Comparison of ENCODE assay signal across 19 mouse cellular contexts in genomic region chr11:45810056-45810455, GRCm38 (mm10). TPM values are rescaled to one million over a fixed set of nuclear protein-coding genes. Genes with fewer than 3 reads are reported as not detected.
DNase-seq lines count a peak whose midpoint lies in the region; ATAC-seq and TF ChIP-seq lines count a peak whose summit lies in the region.
"Had no signal": no experiment of that assay in that cellular context is flagged by ENCODE, and none has a peak within 500 bp of the region (broad histone marks: within the 10 kb centered on the region; RNA-seq: fewer than 3 reads in every experiment).

No protein-coding gene starts in this region.

- peaks cover 46% of the 10 kb centered on the region for H3K4me1 ChIP-seq in liver, embryonic 11.5 days (replicated peaks; ENCODE audit: control insufficient read depth, insufficient read depth, low read length)
- H3K4me1 ChIP-seq in small intestine, adult 2 months (ENCODE audit: control insufficient read depth, insufficient read depth, insufficient read length, low read length), result peaks cover 22% of the 10 kb centered on the region; the same call in 1 of the 2 replicates

- no peak overlapping the region for H3K9ac ChIP-seq in liver, embryonic 11.5 days (ENCODE audit: low read depth, low read length)
- H3K9ac ChIP-seq: embryonic facial prominence, embryonic 12.5 days had no signal

- peak overlapping the region; percentile 76; the same call in 1 of the 2 replicates for H3K27ac ChIP-seq in liver, embryonic 11.5 days (ENCODE audit: low read depth, low read length)
- H3K27ac ChIP-seq in small intestine, adult 2 months (ENCODE audit: insufficient read depth, low read depth, low read length), result peak overlapping the region; percentile 90
- H3K27ac ChIP-seq: embryonic facial prominence, embryonic 12.5 days; left cerebral cortex, adult 2 months; limb, embryonic 10.5 days had no signal

- H3K4me3 ChIP-seq in liver, embryonic 11.5 days (ENCODE audit: low read depth, low read length), result no peak overlapping the region
- no peak overlapping the region for H3K4me3 ChIP-seq in small intestine, adult 2 months (ENCODE audit: low read depth, low read length)
- H3K4me3 ChIP-seq: embryonic facial prominence, embryonic 12.5 days; left cerebral cortex, adult 2 months; limb, embryonic 10.5 days had no signal

- H3K9me3 ChIP-seq in liver, embryonic 11.5 days (ENCODE audit: control insufficient read depth, low read length), result no peaks in the 10 kb centered on the region
- H3K9me3 ChIP-seq: embryonic facial prominence, embryonic 12.5 days; limb, embryonic 10.5 days had no signal

- H3K27me3 ChIP-seq in liver, embryonic 11.5 days (replicated peaks; ENCODE audit: control insufficient read depth, insufficient read depth, low read length), result no peaks in the 10 kb centered on the region
- no peaks in the 10 kb centered on the region for H3K27me3 ChIP-seq in small intestine, adult 2 months (ENCODE audit: control insufficient read depth, insufficient read depth, low read length)
- H3K27me3 ChIP-seq: embryonic facial prominence, embryonic 12.5 days had no signal

- no peak for TF ChIP-seq POLR2A in small intestine, adult 2 months (IDR thresholded peaks at IDR 0.05; ENCODE audit: low read depth, low read length)

- H3K4me2 ChIP-seq in liver, embryonic 11.5 days, result no peak overlapping the region
- H3K4me2 ChIP-seq: embryonic facial prominence, embryonic 12.5 days had no signal

- no peaks in the 10 kb centered on the region for H3K36me3 ChIP-seq in liver, embryonic 11.5 days (ENCODE audit: control insufficient read depth, insufficient read depth, low read length)
- no peaks in the 10 kb centered on the region for H3K36me3 ChIP-seq in small intestine, adult 2 months (ENCODE audit: control insufficient read depth, insufficient read depth, low read length)
- H3K36me3 ChIP-seq: embryonic facial prominence, embryonic 12.5 days; limb, embryonic 10.5 days had no signal

- DNase-seq in c-Kit-negative CD71-positive TER-119-positive erythroid progenitor cells, embryonic 14.5 days (ENCODE audit: low read depth, low spot score), result peak; percentile 27
- no peak for DNase-seq in liver, embryonic 11.5 days (ENCODE audit: low spot score)
- DNase-seq in spleen, postnatal 4 days (ENCODE audit: low spot score in 2 of 2), result no peak
- DNase-seq in layer of hippocampus, adult 11-12 months (ENCODE audit: low spot score), result no peak
- no peak for DNase-seq in urinary bladder, postnatal 25 days (ENCODE audit: low spot score)
- DNase-seq: B cell, adult 2 months; cerebellum, adult 9-10 months; kidney, postnatal 10 days; lung, adult 18-20 months; lung, postnatal 14 days; right cerebral cortex, postnatal 25 days; thymus, adult 18-20 months; thymus, postnatal 4 days had no signal

- no peak for TF ChIP-seq CTCF in small intestine, adult 2 months (IDR thresholded peaks at IDR 0.05; ENCODE audit: extremely low read depth, insufficient read length, insufficient replicate concordance, low read depth, low read length)

- 0 out of 2 replicates have a peak, but pooled peaks have one; percentile 36 for ATAC-seq in erythroblast, adult 5-6 weeks (replicated peaks; ENCODE audit: low FRiP score, poor library complexity, severe bottlenecking)
- no peak for ATAC-seq in liver, embryonic 11.5 days (replicated peaks; ENCODE audit: low FRiP score)
- ATAC-seq: forebrain, embryonic 16.5 days had no signal

- WGBS in liver, embryonic 11.5 days, result 74% methylated on average over 6 of the region's 6 CpGs
- 33% methylated on average over 6 of the region's 6 CpGs for WGBS in small intestine, adult 2 months

RNA-seq across cellular contexts. Expression of gene Clint1, which starts 41.8 kb away (rescaled TPM):
- 43.1 and 54.6 TPM in 2 replicates for total RNA-seq in erythroblast, adult 5-6 weeks (2015; ENCODE audit: low replicate concordance)
- total RNA-seq in erythroblast, adult 5-6 weeks (2017; ENCODE audit: low replicate concordance), result 37.2 and 42.1 TPM in 2 replicates
- polyA plus RNA-seq in liver, embryonic 11.5 days (2014; fragmentation: Nextera tagmentation; extraction: Ambion mirVana), result 102 and 113 TPM in 2 replicates
- polyA plus RNA-seq in small intestine, adult 2 months (2012; rRNA removed), result 38.7 and 59.2 TPM in 2 replicates
